Comparison of ENCODE assay signal across 21 mouse cellular contexts in the genomic region with DNA sequence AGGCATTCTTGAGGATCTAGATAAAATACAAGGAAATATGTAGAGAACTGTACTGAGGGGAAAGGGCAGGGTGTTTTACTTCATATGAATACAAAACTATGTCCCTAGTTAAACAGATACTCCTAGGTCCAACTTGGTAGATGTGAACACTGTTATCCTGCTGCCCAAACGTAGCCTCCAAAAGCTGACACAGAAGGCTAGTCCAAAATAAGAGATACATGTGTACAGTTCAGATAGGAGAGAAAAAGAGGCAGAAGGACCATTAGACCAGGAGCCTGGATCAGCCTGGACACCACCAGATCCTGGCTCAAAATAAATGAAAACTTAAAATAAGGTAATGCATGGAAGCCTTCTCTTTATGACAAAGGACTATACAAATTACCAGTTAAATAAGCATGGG. TPM values are rescaled to one million over a fixed set of nuclear protein-coding genes. Genes with fewer than 3 reads are reported as not detected.
DNase-seq lines count a peak whose midpoint lies in the region; ATAC-seq and TF ChIP-seq lines count a peak whose summit lies in the region.
"Had no signal": no experiment of that assay in that cellular context is flagged by ENCODE, and none has a peak within 500 bp of the region (broad histone marks: within the 10 kb centered on the region; RNA-seq: fewer than 3 reads in every experiment).

No protein-coding gene starts in this region.

- TF ChIP-seq CTCF in liver, postnatal 0 days (IDR thresholded peaks at IDR 0.05; ENCODE audit: low read depth) = no peak
- no peak for TF ChIP-seq CTCF in forebrain, postnatal 0 days (IDR thresholded peaks at IDR 0.05; ENCODE audit: low read depth)

- H3K4me2 ChIP-seq in liver, embryonic 13.5 days = peak overlapping the region; percentile 66
- peak overlapping the region; percentile 52 for H3K4me2 ChIP-seq in liver, postnatal 0 days (ENCODE audit: low read depth, low read length)
- H3K4me2 ChIP-seq in forebrain, postnatal 0 days (ENCODE audit: low read depth) = no peak overlapping the region
- H3K4me2 ChIP-seq: embryonic facial prominence, embryonic 13.5 days; forebrain, embryonic 15.5 days; heart, embryonic 15.5 days; hindbrain, embryonic 13.5 days had no signal

- peaks cover 26% of the 10 kb centered on the region; the same call in 1 of the 2 replicates for H3K4me1 ChIP-seq in heart, embryonic 10.5 days
- peaks cover 96% of the 10 kb centered on the region for H3K4me1 ChIP-seq in liver, embryonic 13.5 days (replicated peaks)
- peaks cover 30% of the 10 kb centered on the region for H3K4me1 ChIP-seq in liver, postnatal 0 days (ENCODE audit: insufficient read depth)
- no peaks in the 10 kb centered on the region for H3K4me1 ChIP-seq in forebrain, postnatal 0 days (ENCODE audit: insufficient read depth)
- H3K4me1 ChIP-seq: forebrain, embryonic 15.5 days; hindbrain, embryonic 13.5 days had no signal

- no peak overlapping the region for H3K27ac ChIP-seq in heart, embryonic 10.5 days
- H3K27ac ChIP-seq in liver, embryonic 13.5 days = peak overlapping the region; percentile 99
- H3K27ac ChIP-seq in liver, postnatal 0 days (ENCODE audit: low read depth) = peak overlapping the region; percentile 81
- H3K27ac ChIP-seq in forebrain, postnatal 0 days (ENCODE audit: low read depth, low read length) = no peak overlapping the region
- H3K27ac ChIP-seq: embryonic facial prominence, embryonic 13.5 days; forebrain, embryonic 15.5 days; heart, embryonic 15.5 days; hindbrain, embryonic 13.5 days; hindbrain, postnatal 0 days had no signal

- no peaks in the 10 kb centered on the region for H3K36me3 ChIP-seq in heart, embryonic 10.5 days
- H3K36me3 ChIP-seq in liver, embryonic 13.5 days = peaks cover 39% of the 10 kb centered on the region
- no peaks in the 10 kb centered on the region; the same call in 1 of the 2 replicates for H3K36me3 ChIP-seq in liver, postnatal 0 days (replicated peaks; ENCODE audit: insufficient read depth, low read length)
- H3K36me3 ChIP-seq in forebrain, postnatal 0 days (ENCODE audit: insufficient read depth) = no peaks in the 10 kb centered on the region
- H3K36me3 ChIP-seq: embryonic facial prominence, embryonic 13.5 days; forebrain, embryonic 15.5 days; heart, embryonic 15.5 days; hindbrain, embryonic 13.5 days had no signal

- H3K4me3 ChIP-seq in heart, embryonic 10.5 days = no peak overlapping the region
- H3K4me3 ChIP-seq in liver, embryonic 13.5 days (replicated peaks) = peak overlapping the region; percentile 36
- H3K4me3 ChIP-seq in liver, postnatal 0 days (ENCODE audit: low read depth, low read length) = no peak overlapping the region
- no peak overlapping the region for H3K4me3 ChIP-seq in forebrain, postnatal 0 days (ENCODE audit: low read depth, low read length)
- H3K4me3 ChIP-seq: embryonic facial prominence, embryonic 13.5 days; forebrain, embryonic 15.5 days; heart, embryonic 15.5 days; hindbrain, embryonic 13.5 days had no signal

- H3K9me3 ChIP-seq in heart, embryonic 10.5 days = no peaks in the 10 kb centered on the region
- H3K9me3 ChIP-seq in liver, embryonic 13.5 days (replicated peaks) = no peaks in the 10 kb centered on the region
- no peaks in the 10 kb centered on the region for H3K9me3 ChIP-seq in liver, postnatal 0 days (ENCODE audit: low read length)
- no peaks in the 10 kb centered on the region for H3K9me3 ChIP-seq in forebrain, postnatal 0 days (ENCODE audit: low read length)
- H3K9me3 ChIP-seq: embryonic facial prominence, embryonic 13.5 days; forebrain, embryonic 15.5 days; G1E; heart, embryonic 15.5 days; hindbrain, embryonic 13.5 days had no signal

- peak; percentile 77; the same call in 1 of the 2 replicates for TF ChIP-seq EP300 in liver, postnatal 0 days (IDR thresholded peaks at IDR 0.05; ENCODE audit: low read depth)

- peak; percentile 32 for ATAC-seq in erythroblast, adult 5-6 weeks (replicated peaks; ENCODE audit: low FRiP score, poor library complexity, severe bottlenecking)
- peak; percentile 27 for ATAC-seq in liver, embryonic 13.5 days (ENCODE audit: low read depth)
- ATAC-seq in liver, postnatal 0 days = peak; percentile 13
- ATAC-seq in forebrain, postnatal 0 days = no peak
- ATAC-seq: CD4-positive, CD25-positive, alpha-beta regulatory T cell, adult 4 months; forebrain, embryonic 15.5 days; hindbrain, postnatal 0 days had no signal

- no peaks in the 10 kb centered on the region for H3K27me3 ChIP-seq in heart, embryonic 10.5 days (ENCODE audit: insufficient read depth, poor library complexity, severe bottlenecking)
- no peaks in the 10 kb centered on the region for H3K27me3 ChIP-seq in liver, embryonic 13.5 days
- H3K27me3 ChIP-seq in liver, postnatal 0 days (ENCODE audit: insufficient read depth, low read length) = no peaks in the 10 kb centered on the region
- no peaks in the 10 kb centered on the region for H3K27me3 ChIP-seq in forebrain, postnatal 0 days (ENCODE audit: insufficient read depth, low read length)
- H3K27me3 ChIP-seq: embryonic facial prominence, embryonic 13.5 days; forebrain, embryonic 15.5 days; heart, embryonic 15.5 days; hindbrain, embryonic 13.5 days had no signal

- DNase-seq in heart, embryonic 10.5 days (ENCODE audit: low spot score) = peak; percentile 75
- no peak for DNase-seq in heart, adult 18-20 months
- DNase-seq in liver, embryonic 13.5 days = no peak
- DNase-seq in liver, postnatal 0 days = no peak
- no peak for DNase-seq in ovary, postnatal 36 days (ENCODE audit: low spot score)
- DNase-seq in forebrain, postnatal 0 days = no peak
- DNase-seq: adrenal gland, postnatal 10 days; B cell, adult 2 months; cerebellum, adult 11 months; cerebellum, adult 9-10 months; cerebellum, postnatal 25 days; gastrocnemius, postnatal 14 days; heart, postnatal 14 days had no signal

- WGBS in heart, embryonic 10.5 days = 81% methylated on average over 1 of the region's 1 CpGs
- 18% methylated on average over 1 of the region's 1 CpGs for WGBS in liver, embryonic 13.5 days (ENCODE audit: insufficient replicate concordance)
- 71% methylated on average over 1 of the region's 1 CpGs for WGBS in liver, postnatal 0 days (ENCODE audit: insufficient replicate concordance)
- WGBS in forebrain, postnatal 0 days = 86% methylated on average over 1 of the region's 1 CpGs

- H3K9ac ChIP-seq in liver, embryonic 13.5 days = peak overlapping the region; percentile 70
- H3K9ac ChIP-seq in liver, postnatal 0 days (replicated peaks) = peak overlapping the region; percentile 47
- no peak overlapping the region for H3K9ac ChIP-seq in forebrain, postnatal 0 days
- H3K9ac ChIP-seq: embryonic facial prominence, embryonic 13.5 days; forebrain, embryonic 15.5 days; heart, embryonic 15.5 days; hindbrain, embryonic 13.5 days had no signal

RNA-seq across cellular contexts. Expression of a gene that starts 8.4 kb away (rescaled TPM):
- 15.2 and 20.7 TPM in 2 replicates for polyA plus RNA-seq in heart, embryonic 10.5 days (2016; fragmentation: Nextera tagmentation; extraction: Ambion mirVana)
- total RNA-seq in heart, adult 18-20 months (2021) = 10 to 100 TPM; 18.8 to 21.7 TPM
- 440 and 459 TPM in 2 replicates for total RNA-seq in erythroblast, adult 5-6 weeks (2015; ENCODE audit: low replicate concordance)
- total RNA-seq in erythroblast, adult 5-6 weeks (2017; ENCODE audit: low replicate concordance) = 461 and 469 TPM in 2 replicates
- 75.1 and 80.8 TPM in 2 replicates for polyA plus RNA-seq in liver, embryonic 13.5 days (2015; fragmentation: Nextera tagmentation; extraction: Ambion mirVana)
- 20.2 and 22.1 TPM in 2 replicates for polyA plus RNA-seq in liver, postnatal 0 days (2015; fragmentation: Nextera tagmentation; extraction: Ambion mirVana)
- 1.7 and 2.5 TPM in 2 replicates for total RNA-seq in forebrain, postnatal 0 days (2014; rRNA removed)
- 1.3 and 1.5 TPM in 2 replicates for polyA plus RNA-seq in forebrain, postnatal 0 days (2015; fragmentation: Nextera tagmentation; extraction: Ambion mirVana)

Comparison
In these comparisons a context has a peak if more than half of its experiments do, and no peak if none do; other contexts are left out.
1. H3K27ac ChIP-seq: peak in liver, embryonic 13.5 days (single experiment) and liver, postnatal 0 days (single experiment); none in heart, embryonic 10.5 days (single experiment) and forebrain, postnatal 0 days (single experiment).